Comparison of ENCODE assay signal across 14 mouse cellular contexts in the genomic region with DNA sequence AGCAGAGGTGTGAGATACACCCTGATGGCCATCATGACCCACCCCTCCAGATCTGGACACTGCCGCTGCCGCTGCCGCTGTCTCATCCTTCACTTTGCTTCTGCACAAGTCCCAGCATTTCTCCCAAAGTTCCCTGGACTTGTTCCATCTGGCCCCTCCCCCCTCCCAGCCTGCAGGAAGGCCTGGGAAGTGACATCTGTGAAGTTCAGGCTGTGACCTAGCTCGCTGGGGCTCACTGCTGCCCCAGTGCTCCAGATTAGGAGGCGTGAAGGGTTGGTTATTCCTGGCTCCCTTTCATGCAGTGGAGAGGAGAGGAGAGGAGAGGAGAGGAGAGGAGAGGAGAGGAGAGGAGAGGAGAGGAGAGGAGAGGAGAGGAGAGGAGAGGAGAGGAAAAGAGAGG. TPM values are rescaled to one million over a fixed set of nuclear protein-coding genes. Genes with fewer than 3 reads are reported as not detected.
DNase-seq lines count a peak whose midpoint lies in the region; ATAC-seq and TF ChIP-seq lines count a peak whose summit lies in the region.
"Had no signal": no experiment of that assay in that cellular context is flagged by ENCODE, and none has a peak within 500 bp of the region (broad histone marks: within the 10 kb centered on the region; RNA-seq: fewer than 3 reads in every experiment).

No protein-coding gene starts in this region.

- DNase-seq in kidney, adult 2 months: peak; percentile 44
- DNase-seq in ES-CJ7 (ENCODE audit: low read depth, low spot score): peak; percentile 11
- DNase-seq in brain, embryonic 14.5 days (ENCODE audit: low read depth): peak; percentile 18
- peak; percentile 8 to 12 for DNase-seq in heart, postnatal 36 days
- DNase-seq in right cerebral cortex, adult 2 months (ENCODE audit: low spot score in 2 of 2): no peak
- no peak for DNase-seq in left cerebral cortex, adult 11 months (ENCODE audit: low spot score)
- DNase-seq: cerebellum, adult 9-11 months; thymus, adult 18-20 months had no signal

- 56% methylated on average over 5 of the region's 5 CpGs for WGBS in kidney, adult 2 months
- 27% methylated on average over 5 of the region's 5 CpGs for WGBS in kidney, embryonic 14.5 days

- no peak overlapping the region for H3K4me3 ChIP-seq in kidney, adult 2 months (ENCODE audit: insufficient read depth, low read depth, low read length)
- no peak overlapping the region for H3K4me3 ChIP-seq in kidney, embryonic 14.5 days (ENCODE audit: low read length)
- H3K4me3 ChIP-seq: neural tube, embryonic 13.5 days had no signal

- H3K4me2 ChIP-seq in kidney, embryonic 14.5 days (replicated peaks; ENCODE audit: low read depth, low read length): no peak overlapping the region
- H3K4me2 ChIP-seq: midbrain, embryonic 11.5 days; neural tube, embryonic 13.5 days had no signal

- H3K36me3 ChIP-seq in kidney, adult 2 months (ENCODE audit: control insufficient read depth, insufficient read depth, low read length): no peaks in the 10 kb centered on the region
- H3K36me3 ChIP-seq in kidney, embryonic 14.5 days (ENCODE audit: control insufficient read depth, insufficient read depth, low read length): no peaks in the 10 kb centered on the region
- H3K36me3 ChIP-seq: neural tube, embryonic 13.5 days had no signal

- no peaks in the 10 kb centered on the region for H3K4me1 ChIP-seq in kidney, adult 2 months (ENCODE audit: control insufficient read depth, insufficient read depth, low read length)
- 0 out of 2 replicates have a peak, but pooled peaks cover 4% of the 10 kb centered on the region for H3K4me1 ChIP-seq in kidney, embryonic 14.5 days (ENCODE audit: control insufficient read depth, insufficient read depth, low read length)
- H3K4me1 ChIP-seq: neural tube, embryonic 13.5 days had no signal

- H3K9me3 ChIP-seq in kidney, embryonic 14.5 days (ENCODE audit: control insufficient read depth, low read length): no peaks in the 10 kb centered on the region
- H3K9me3 ChIP-seq: neural tube, embryonic 13.5 days had no signal

- no peak overlapping the region for H3K27ac ChIP-seq in kidney, adult 2 months (ENCODE audit: insufficient read depth, low read depth, low read length)
- no peak overlapping the region for H3K27ac ChIP-seq in kidney, embryonic 14.5 days (ENCODE audit: low read depth, low read length)
- H3K27ac ChIP-seq: neural tube, embryonic 13.5 days had no signal

- H3K9ac ChIP-seq in kidney, embryonic 14.5 days (ENCODE audit: low read depth, low read length): no peak overlapping the region
- H3K9ac ChIP-seq: neural tube, embryonic 13.5 days had no signal

- H3K27me3 ChIP-seq in kidney, adult 2 months (replicated peaks; ENCODE audit: control insufficient read depth, insufficient read depth, low read length): no peaks in the 10 kb centered on the region
- H3K27me3 ChIP-seq in kidney, embryonic 14.5 days (ENCODE audit: control insufficient read depth, insufficient read depth, low read length): no peaks in the 10 kb centered on the region
- H3K27me3 ChIP-seq: neural tube, embryonic 13.5 days had no signal

- intact Hi-C loops in heart, postnatal 36 days (cut with DNase I): loop anchor here (2.0 kb wide), 1 partner anchor 31 kb away; the partner anchor contains the start of gene Pou2f3

- TF ChIP-seq CTCF in kidney, adult 2 months (conservative IDR thresholded peaks at IDR 0.05; ENCODE audit: insufficient read depth, insufficient read length, low read depth, low read length): no peak
- TF ChIP-seq CTCF in brain, embryonic 14.5 days (IDR thresholded peaks at IDR 0.05; ENCODE audit: borderline replicate concordance, extremely low read depth, insufficient read depth, insufficient read length): no peak

- no peak for TF ChIP-seq POLR2A in kidney, adult 2 months (IDR thresholded peaks at IDR 0.05; ENCODE audit: low read depth, low read length)
- no peak for TF ChIP-seq POLR2A in brain, embryonic 14.5 days (IDR thresholded peaks at IDR 0.05; ENCODE audit: borderline replicate concordance, extremely low read depth, insufficient read depth, insufficient read length, poor library complexity, severe bottlenecking)

- no peak for ATAC-seq in kidney, embryonic 14.5 days (ENCODE audit: low FRiP score, low TSS enrichment)
- ATAC-seq: activated CD4-positive, CD25-positive, alpha-beta regulatory T cell, adult 4 months; hindbrain, embryonic 16.5 days had no signal

RNA-seq across cellular contexts. Expression of gene Pou2f3, which starts 30.6 kb away (rescaled TPM):
- polyA plus RNA-seq in kidney, adult 2 months (2012; rRNA removed): 0.14 and 0.22 TPM in 2 replicates
- polyA plus RNA-seq in kidney, embryonic 14.5 days (2014; fragmentation: Nextera tagmentation; extraction: Ambion mirVana): 0.11 TPM in 1 of 2 replicates, not detected in the other
- polyA plus RNA-seq in brain, embryonic 14.5 days (2012; rRNA removed): 0.25 and 0.50 TPM in 2 replicates
- under 1 TPM; 0.14 to 0.27 TPM for total RNA-seq in heart, postnatal 36 days (2021)
- total RNA-seq: left cerebral cortex, postnatal 10 days had no signal
- polyA plus RNA-seq: activated CD4-positive, CD25-positive, alpha-beta regulatory T cell, adult 4 months; midbrain, embryonic 11.5 days; neural tube, embryonic 13.5 days had no signal

Comparison
In these comparisons a context has a peak if more than half of its experiments do, and no peak if none do; other contexts are left out.
1. DNase-seq: peak in kidney, adult 2 months (single experiment), ES-CJ7 (single experiment), brain, embryonic 14.5 days (single experiment) and heart, postnatal 36 days (2 of 2); none in right cerebral cortex, adult 2 months (0 of 2) and left cerebral cortex, adult 11 months (single experiment).